Mouse (Mus musculus) heart, embryonic 11.5 days (tissue): ENCODE measurements at regions not wholly inside any gene's neighbourhood (a gene's known extent, or its start where the extent isn't known, plus 50 kb on each side); places are given as distances from the start of the nearest gene placed in this dataset.

Experiments
- ATAC-seq: fragments of 200-750 bp; cut with Nextera tagmentation; replicated peaks from 2 replicates; pipeline ENCODE4 v1.8.0; 2017; ENCODE audit warnings: moderate library complexity; ENCODE audit not compliant: insufficient number of reproducible peaks, low FRiP score, low TSS enrichment
- H3K27ac ChIP-seq: fragments of 300-500 bp; sonication (generic); 2 replicates; pipeline ENCODE4 v1.5.1; 2014; ENCODE audit warnings: mild to moderate bottlenecking, low read depth, low read length
- H3K27me3 ChIP-seq: fragments of 300-500 bp; sonication (generic); 2 replicates; pipeline ENCODE4 v1.6.1; 2014; ENCODE audit warnings: mild to moderate bottlenecking, low read length, mixed read lengths; ENCODE audit not compliant: control insufficient read depth, insufficient read depth
- H3K36me3 ChIP-seq: fragments of 300-500 bp; sonication (generic); 2 replicates; pipeline ENCODE4 v1.6.1; 2014; ENCODE audit warnings: mild to moderate bottlenecking, low read length, moderate library complexity, mixed read lengths; ENCODE audit not compliant: control insufficient read depth, insufficient read depth
- H3K4me1 ChIP-seq: fragments of 300-500 bp; sonication (generic); 2 replicates; pipeline ENCODE4 v1.6.1; 2014; ENCODE audit warnings: low read length; ENCODE audit not compliant: control insufficient read depth, insufficient read depth
- H3K4me2 ChIP-seq: fragments of 300-500 bp; sonication (generic); 2 replicates; pipeline ENCODE4 v1.6.1; 2014; ENCODE audit warnings: mild to moderate bottlenecking, moderate library complexity
- H3K4me3 ChIP-seq: fragments of 300-500 bp; sonication (generic); 2 replicates; pipeline ENCODE4 v1.5.1; 2014; ENCODE audit warnings: low read depth, low read length
- H3K9ac ChIP-seq: fragments of 300-500 bp; sonication (generic); 2 replicates; pipeline ENCODE4 v1.6.1; 2014; ENCODE audit warnings: mild to moderate bottlenecking, low read depth, low read length, moderate library complexity
- H3K9me3 ChIP-seq: fragments of 300-500 bp; sonication (generic); replicated peaks from 2 replicates; pipeline ENCODE4 v1.6.1; 2016; ENCODE audit warnings: low read length; ENCODE audit not compliant: control insufficient read depth
- WGBS: fragments of 180-500 bp; shearing (Covaris S2); extraction: QIAGEN DNeasy Blood & Tissue Kit; methylation state at CpG from one replicate; pipeline ENCODE4 v1.1.7; 2014; ENCODE audit not compliant: insufficient replicate concordance; 5-methylcytosine and 5-hydroxymethylcytosine counted together

- H3K9ac ChIP-seq, result no peak overlapping the region
- H3K4me1 ChIP-seq, result no peaks in the 10 kb centered on the region; the same call in 1 of the 2 replicates
- H3K27me3 ChIP-seq, result no peaks in the 10 kb centered on the region
- H3K27ac ChIP-seq, result no peak overlapping the region
- no peak overlapping the region for H3K4me3 ChIP-seq
- H3K9me3 ChIP-seq, result no peaks in the 10 kb centered on the region
- WGBS, result 18% methylated on average over 6 of the region's 6 CpGs
- peak; percentile 67; the same call in 1 of the 2 replicates for ATAC-seq
- H3K4me2 ChIP-seq, result no peak overlapping the region
- no peaks in the 10 kb centered on the region for H3K36me3 ChIP-seq
Measured at GRCm38 (mm10) chr3:38042614-38043013, 318.3 kb upstream of the Gm5148 start.

DNA sequence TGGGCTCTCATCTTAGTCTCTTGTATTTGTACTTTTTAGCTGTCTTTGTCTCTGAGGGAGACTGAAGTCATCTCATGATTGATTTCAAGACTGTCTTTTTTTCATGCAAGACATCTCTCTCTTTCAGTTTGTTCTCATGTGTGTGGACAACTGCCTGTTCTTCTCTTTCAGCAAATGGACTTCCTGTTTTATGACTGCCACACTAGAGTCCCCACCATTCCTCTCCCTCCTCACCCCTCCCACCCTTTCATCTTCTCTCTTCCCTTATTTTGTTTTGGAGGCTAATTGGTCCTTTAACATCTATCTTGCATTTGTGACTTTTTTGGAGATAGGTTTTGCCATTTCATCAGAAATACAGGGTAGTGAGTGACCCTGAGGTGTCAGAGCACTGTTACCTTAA, 311.8 kb upstream of the Gm5148 start:
- Histone ChIP-seq H3K4me1 (no peaks in the 10 kb centered on the region), H3K36me3 (no peaks in the 10 kb centered on the region), H3K4me3 (no peak overlapping the region), H3K27ac (no peak overlapping the region), H3K9ac (no peak overlapping the region), H3K9me3 (no peaks in the 10 kb centered on the region), H3K4me2 (no peak overlapping the region), H3K27me3 (no peaks in the 10 kb centered on the region)
- ATAC-seq, result no peak

DNA sequence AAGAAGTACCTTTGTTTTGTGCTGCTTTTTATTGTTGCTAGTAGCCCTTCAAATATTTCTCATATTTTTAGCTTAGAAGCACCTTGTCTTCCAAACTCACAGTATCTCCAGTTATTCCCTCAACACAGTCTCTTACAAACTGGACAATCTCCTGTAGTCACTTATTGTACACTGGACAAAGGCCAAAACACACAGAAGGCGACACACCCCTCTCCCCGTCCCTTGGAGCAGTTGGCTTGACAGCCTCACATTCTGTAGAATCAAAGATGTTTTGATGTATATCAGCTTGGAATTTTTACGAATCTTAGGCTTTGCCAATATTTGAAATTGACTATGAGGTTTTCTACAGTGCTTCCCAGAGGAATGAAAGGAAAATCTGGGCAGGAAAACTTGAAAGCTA, 309.8 kb upstream of the Gm5148 start:
- WGBS, result 59% methylated on average over 3 of the region's 3 CpGs

GRCm38 (mm10) chr3:38014768-38015167, 290.5 kb upstream of the Gm5148 start:
- Histone ChIP-seq H3K4me1 (no peaks in the 10 kb centered on the region), H3K4me2 (no peak overlapping the region), H3K9me3 (no peaks in the 10 kb centered on the region), H3K4me3 (no peak overlapping the region), H3K36me3 (no peaks in the 10 kb centered on the region), H3K27me3 (no peaks in the 10 kb centered on the region), H3K27ac (no peak overlapping the region), H3K9ac (no peak overlapping the region)
- WGBS, result 39% methylated on average over 1 of the region's 1 CpGs
- no peak for ATAC-seq

More for the DNA sequence above, 309.8 kb upstream of the Gm5148 start:
- H3K4me1 ChIP-seq, result no peaks in the 10 kb centered on the region
- ATAC-seq, result no peak
- H3K27me3 ChIP-seq, result no peaks in the 10 kb centered on the region
- no peak overlapping the region for H3K27ac ChIP-seq
- no peaks in the 10 kb centered on the region for H3K36me3 ChIP-seq
- H3K4me3 ChIP-seq, result no peak overlapping the region
- H3K9me3 ChIP-seq, result no peaks in the 10 kb centered on the region
- no peak overlapping the region for H3K9ac ChIP-seq
- H3K4me2 ChIP-seq, result no peak overlapping the region

GRCm38 (mm10) chr3:38009168-38009567, 284.9 kb upstream of the Gm5148 start:
- no peaks in the 10 kb centered on the region for H3K9me3 ChIP-seq
- H3K36me3 ChIP-seq, result no peaks in the 10 kb centered on the region
- ATAC-seq, result no peak
- H3K4me2 ChIP-seq, result no peak overlapping the region
- no peak overlapping the region for H3K4me3 ChIP-seq
- H3K4me1 ChIP-seq, result no peaks in the 10 kb centered on the region
- 41% methylated on average over 4 of the region's 4 CpGs for WGBS
- H3K27me3 ChIP-seq, result no peaks in the 10 kb centered on the region
- no peak overlapping the region for H3K27ac ChIP-seq
- H3K9ac ChIP-seq, result no peak overlapping the region

- no peak overlapping the region for H3K4me2 ChIP-seq
- WGBS, result 54% methylated on average over 7 of the region's 7 CpGs
- H3K36me3 ChIP-seq, result no peaks in the 10 kb centered on the region
- ATAC-seq, result no peak
- no peaks in the 10 kb centered on the region for H3K9me3 ChIP-seq
- no peaks in the 10 kb centered on the region for H3K27me3 ChIP-seq
- H3K27ac ChIP-seq, result no peak overlapping the region
- no peak overlapping the region for H3K4me3 ChIP-seq
- H3K4me1 ChIP-seq, result no peaks in the 10 kb centered on the region
- H3K9ac ChIP-seq, result no peak overlapping the region
Measured at GRCm38 (mm10) chr3:38008321-38008720, 284.0 kb upstream of the Gm5148 start.

- Histone ChIP-seq H3K9ac (no peak overlapping the region), H3K4me3 (no peak overlapping the region), H3K4me2 (no peak overlapping the region), H3K4me1 (no peaks in the 10 kb centered on the region), H3K27ac (no peak overlapping the region), H3K27me3 (no peaks in the 10 kb centered on the region), H3K36me3 (no peaks in the 10 kb centered on the region), H3K9me3 (no peaks in the 10 kb centered on the region)
- ATAC-seq, result no peak
- 55% methylated on average over 1 of the region's 1 CpGs for WGBS
Measured at GRCm38 (mm10) chr3:38007626-38008025, 283.3 kb upstream of the Gm5148 start.

DNA sequence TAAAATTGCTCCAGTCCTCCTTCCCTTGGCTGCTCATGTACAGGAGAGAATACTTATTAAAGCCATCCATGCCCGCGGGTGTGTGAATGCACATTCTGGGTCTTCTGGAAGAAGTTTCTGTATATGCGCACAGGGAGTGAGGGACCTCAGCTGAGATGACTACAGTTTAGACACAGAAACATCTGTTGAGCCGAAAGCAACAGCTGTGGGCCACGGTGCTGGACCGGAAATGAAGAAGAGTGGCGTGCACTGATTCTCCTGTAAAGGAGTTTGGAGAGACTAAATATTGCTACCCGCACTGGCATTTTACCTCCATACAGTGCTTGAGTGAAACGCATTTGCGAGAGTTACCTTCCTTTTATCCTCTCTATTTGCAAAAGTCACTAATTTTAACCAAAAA, 278.0 kb upstream of the Gm5148 start:
- H3K4me3 ChIP-seq, result no peak overlapping the region
- H3K36me3 ChIP-seq, result no peaks in the 10 kb centered on the region
- ATAC-seq, result no peak
- no peak overlapping the region for H3K9ac ChIP-seq
- H3K27ac ChIP-seq, result no peak overlapping the region
- no peaks in the 10 kb centered on the region for H3K27me3 ChIP-seq
- WGBS, result 91% methylated on average over 10 of the region's 10 CpGs
- H3K4me1 ChIP-seq, result no peaks in the 10 kb centered on the region
- H3K4me2 ChIP-seq, result no peak overlapping the region
- no peaks in the 10 kb centered on the region for H3K9me3 ChIP-seq

GRCm38 (mm10) chr3:37999779-38000178, 275.5 kb upstream of the Gm5148 start:
- no peak overlapping the region for H3K9ac ChIP-seq
- no peak overlapping the region for H3K4me2 ChIP-seq
- H3K4me3 ChIP-seq, result no peak overlapping the region
- H3K27me3 ChIP-seq, result no peaks in the 10 kb centered on the region
- no peaks in the 10 kb centered on the region for H3K9me3 ChIP-seq
- no peaks in the 10 kb centered on the region for H3K36me3 ChIP-seq
- no peak for ATAC-seq
- WGBS, result 85% methylated on average over 1 of the region's 1 CpGs
- no peak overlapping the region for H3K27ac ChIP-seq
- no peaks in the 10 kb centered on the region for H3K4me1 ChIP-seq
